Comparison of ENCODE assay signal across 9 mouse cellular contexts in the genomic region with DNA sequence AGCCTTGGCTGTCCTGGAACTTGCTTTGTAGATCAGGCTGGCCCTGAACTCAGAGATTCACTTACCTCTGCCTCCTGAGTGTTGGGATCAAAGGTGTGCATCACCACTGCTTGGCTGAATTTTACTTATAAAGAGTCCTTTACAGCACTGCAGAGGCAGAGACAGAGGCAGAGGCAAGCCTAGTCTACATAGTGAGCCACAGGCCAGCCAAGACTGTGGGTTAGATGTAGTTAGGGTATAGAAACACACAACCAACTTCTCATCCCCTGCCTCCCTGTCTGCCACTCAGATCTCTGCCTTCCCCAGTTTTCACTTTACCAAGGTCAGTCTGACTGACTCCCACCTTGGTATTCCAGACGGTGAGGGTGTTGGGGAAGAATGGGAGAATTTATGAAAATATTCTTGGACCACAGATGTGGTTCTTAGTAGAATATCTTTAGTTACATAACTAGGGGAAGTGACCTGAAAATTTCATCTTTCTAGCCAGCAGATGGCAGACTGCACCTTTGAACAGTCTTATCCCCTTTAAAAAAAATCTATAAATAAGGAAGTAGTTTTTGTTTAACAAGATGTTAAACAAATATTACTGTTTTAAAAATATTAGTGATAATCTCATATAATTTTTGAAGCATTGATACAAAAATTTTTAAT.
DNase-seq lines count a peak whose midpoint lies in the region; ATAC-seq lines count a peak whose summit lies in the region.
"Had no signal": no experiment of that assay in that cellular context is flagged by ENCODE, and none has a peak within 500 bp of the region (broad histone marks: within the 10 kb centered on the region; RNA-seq: fewer than 3 reads in every experiment).

No protein-coding gene starts in this region.

- no peaks in the 10 kb centered on the region for H3K27me3 ChIP-seq in kidney, embryonic 14.5 days (ENCODE audit: control insufficient read depth, insufficient read depth, low read length)
- H3K27me3 ChIP-seq: embryonic facial prominence, embryonic 15.5 days; limb, embryonic 13.5 days had no signal

- no peak overlapping the region for H3K9ac ChIP-seq in kidney, embryonic 14.5 days (ENCODE audit: low read depth, low read length)
- H3K9ac ChIP-seq: embryonic facial prominence, embryonic 15.5 days; limb, embryonic 13.5 days had no signal

- H3K36me3 ChIP-seq in kidney, embryonic 14.5 days (ENCODE audit: control insufficient read depth, insufficient read depth, low read length), result peaks cover 3% of the 10 kb centered on the region; the same call in 1 of the 2 replicates
- H3K36me3 ChIP-seq: embryonic facial prominence, embryonic 15.5 days had no signal

- no peaks in the 10 kb centered on the region for H3K4me1 ChIP-seq in kidney, embryonic 14.5 days (ENCODE audit: control insufficient read depth, insufficient read depth, low read length)
- H3K4me1 ChIP-seq: embryonic facial prominence, embryonic 15.5 days; limb, embryonic 13.5 days had no signal

- ATAC-seq in kidney, embryonic 14.5 days (ENCODE audit: low FRiP score, low TSS enrichment), result no peak
- peak; percentile 72; the same call in 1 of the 2 replicates for ATAC-seq in common myeloid progenitor, adult 5-6 weeks (replicated peaks; ENCODE audit: low read depth, poor library complexity, severe bottlenecking)
- peak; percentile 51; the same call in 1 of the 2 replicates for ATAC-seq in megakaryocyte, adult 5-6 weeks (ENCODE audit: poor library complexity, severe bottlenecking)

- 73% methylated on average over 1 of the region's 1 CpGs for WGBS in kidney, embryonic 14.5 days

- no peak overlapping the region for H3K4me3 ChIP-seq in kidney, embryonic 14.5 days (ENCODE audit: low read length)
- H3K4me3 ChIP-seq: embryonic facial prominence, embryonic 15.5 days; limb, embryonic 13.5 days had no signal

- DNase-seq in kidney, adult 8-10 months, result peak; percentile 23 to 30
- peak; percentile 82 for DNase-seq in 416B (ENCODE audit: low read depth)
- peak; percentile 71 for DNase-seq in CD4-positive, CD25-positive, alpha-beta regulatory T cell, adult 2 months (ENCODE audit: low read depth, low spot score)
- DNase-seq in urinary bladder, postnatal 36 days (ENCODE audit: low spot score in 2 of 2), result no peak

- no peaks in the 10 kb centered on the region for H3K9me3 ChIP-seq in kidney, embryonic 14.5 days (ENCODE audit: control insufficient read depth, low read length)
- H3K9me3 ChIP-seq: embryonic facial prominence, embryonic 15.5 days; limb, embryonic 13.5 days had no signal

- H3K4me2 ChIP-seq in kidney, embryonic 14.5 days (replicated peaks; ENCODE audit: low read depth, low read length), result no peak overlapping the region
- H3K4me2 ChIP-seq: embryonic facial prominence, embryonic 15.5 days; limb, embryonic 13.5 days had no signal

- no peak overlapping the region for H3K27ac ChIP-seq in kidney, embryonic 14.5 days (ENCODE audit: low read depth, low read length)
- H3K27ac ChIP-seq: embryonic facial prominence, embryonic 15.5 days; limb, embryonic 13.5 days had no signal

Comparison
In these comparisons a context has a peak if more than half of its experiments do, and no peak if none do; other contexts are left out.
1. DNase-seq: peak in kidney, adult 8-10 months (2 of 2), 416B (single experiment) and CD4-positive, CD25-positive, alpha-beta regulatory T cell, adult 2 months (single experiment); none in urinary bladder, postnatal 36 days (0 of 2).